Mouse (Mus musculus) heart, embryonic 10.5 days (tissue): ENCODE measurements around the gene Rtf1. TPM values are rescaled to one million over a fixed set of nuclear protein-coding genes. Genes with fewer than 3 reads are reported as not detected.
A peak's percentile ranks its signal among the peaks of the same experiment; 100 is the strongest.

Experiments
- DNase-seq: peaks from one replicate; pipeline ENCODE4 v3.0.0-alpha.2; 2017; ENCODE audit warnings: low spot score
- H3K27ac ChIP-seq: fragments of 300-500 bp; sonication (generic); 2 replicates; pipeline ENCODE4 v1.5.1; 2016; ENCODE audit warnings: mild to moderate bottlenecking
- H3K27me3 ChIP-seq: fragments of 300-500 bp; sonication (generic); 2 replicates; pipeline ENCODE4 v1.6.1; 2016; ENCODE audit warnings: mild to moderate bottlenecking; ENCODE audit not compliant: poor library complexity, insufficient read depth, severe bottlenecking
- H3K36me3 ChIP-seq: fragments of 300-500 bp; sonication (generic); 2 replicates; pipeline ENCODE4 v1.6.1; 2016; ENCODE audit warnings: mild to moderate bottlenecking, moderate library complexity
- H3K4me1 ChIP-seq: fragments of 300-500 bp; sonication (generic); 2 replicates; pipeline ENCODE4 v1.6.1; 2016; ENCODE audit warnings: mild to moderate bottlenecking
- H3K4me3 ChIP-seq: fragments of 300-500 bp; sonication (generic); 2 replicates; pipeline ENCODE4 v1.5.1; 2016; ENCODE audit warnings: mild to moderate bottlenecking, moderate library complexity
- H3K9me3 ChIP-seq: fragments of 300-500 bp; sonication (generic); 2 replicates; pipeline ENCODE4 v1.6.1; 2016; ENCODE audit warnings: mild to moderate bottlenecking, moderate library complexity
- WGBS: fragments of 180-500 bp; shearing (Covaris S2); methylation state at CpG from one replicate; pipeline ENCODE4 v1.1.7; 2016; 5-methylcytosine and 5-hydroxymethylcytosine counted together
- polyA plus RNA-seq: library from polyadenylated mRNA; unstranded; fragments of >200 nt; fragmentation: Nextera tagmentation; extraction: Ambion mirVana; gene quantifications from 2 replicates; pipeline ENCODE4 v1.2.1, GENCODE M21; 2016

The Rtf1 gene
- polyA plus RNA-seq, 1 experiment from 2014 or later: 37.4 TPM

DNA sequence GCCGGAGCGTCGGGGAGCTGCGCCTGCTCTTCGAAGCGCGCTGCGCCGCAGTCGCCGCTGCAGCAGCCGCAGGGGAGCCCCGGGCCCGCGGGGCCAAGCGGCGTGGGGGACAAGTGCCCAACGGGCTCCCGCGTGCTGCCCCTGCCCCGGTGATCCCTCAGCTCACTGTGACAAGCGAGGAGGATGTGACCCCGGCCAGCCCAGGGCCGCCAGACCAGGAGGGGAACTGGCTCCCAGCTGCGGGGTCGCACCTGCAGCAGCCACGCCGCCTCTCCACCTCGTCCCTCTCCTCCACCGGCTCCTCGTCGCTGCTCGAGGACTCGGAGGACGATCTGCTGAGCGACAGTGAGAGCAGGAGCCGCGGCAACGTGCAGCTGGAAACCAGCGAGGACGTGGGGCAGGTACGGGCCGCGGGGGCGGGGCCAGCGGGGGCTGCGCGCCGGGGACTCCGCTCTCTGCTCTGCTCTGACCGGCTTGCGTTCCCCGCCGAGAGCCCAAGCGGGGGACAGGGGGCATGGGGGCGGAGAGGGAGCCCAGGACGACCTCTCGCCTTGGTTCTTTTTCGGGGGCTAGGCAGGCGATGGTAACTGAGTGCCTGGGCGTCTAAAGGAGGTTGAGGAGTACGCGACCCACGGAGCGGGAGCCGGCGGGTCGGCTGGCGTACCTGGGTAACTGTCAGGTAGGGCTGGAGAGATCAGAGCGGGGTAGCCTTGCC, 67.8 kb downstream of the Rtf1 start:
- peaks cover 60% of the 10 kb centered on the region for H3K27me3 ChIP-seq
- H3K27ac ChIP-seq: peak overlapping the region; percentile 95
- under 1% methylated on average over 67 of the region's 70 CpGs for WGBS

DNA sequence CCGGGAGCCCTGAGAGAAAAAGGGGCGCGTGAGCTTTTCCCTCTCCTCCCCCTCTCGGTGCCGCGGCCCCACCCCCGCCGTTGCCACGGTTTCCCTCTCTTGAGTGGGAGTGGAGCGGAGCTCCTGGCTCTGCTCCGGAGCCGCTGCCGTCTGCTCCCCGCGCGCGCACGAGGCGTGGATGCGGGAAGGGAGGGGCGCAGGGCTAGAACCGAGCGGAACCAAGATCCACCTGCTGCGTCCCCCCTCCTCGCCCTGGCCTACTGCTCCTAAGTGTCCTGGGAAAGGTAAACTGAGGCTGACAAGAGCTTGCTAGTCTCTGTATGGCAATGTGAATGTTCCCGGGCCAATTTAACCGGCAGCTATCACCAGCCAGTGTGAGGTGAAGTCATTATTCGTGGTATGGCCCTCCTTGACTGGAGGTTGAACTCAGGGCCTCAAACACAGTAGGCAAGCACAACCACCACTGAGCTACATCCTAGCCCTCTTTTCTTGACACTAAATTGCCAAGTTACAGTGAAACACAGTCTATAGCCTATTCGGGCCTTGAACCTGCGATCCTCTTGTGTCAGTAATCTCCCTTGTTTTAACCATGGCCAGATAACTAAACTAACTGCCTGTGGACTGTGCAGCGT, 68.4 kb downstream of the Rtf1 start:
- Histone ChIP-seq H3K27ac (peak overlapping the region; percentile 72), H3K27me3 (peaks cover 61% of the 10 kb centered on the region), H3K4me1 (peaks cover 51% of the 10 kb centered on the region), H3K4me3 (peak overlapping the region; percentile 77), H3K9me3 (no peaks in the 10 kb centered on the region), H3K36me3 (no peaks in the 10 kb centered on the region)
- WGBS: 8% methylated on average over 31 of the region's 31 CpGs
- no peak for DNase-seq

More for the DNA sequence above, 67.8 kb downstream of the Rtf1 start:
- peaks cover 51% of the 10 kb centered on the region for H3K4me1 ChIP-seq
- H3K9me3 ChIP-seq: no peaks in the 10 kb centered on the region
- peak overlapping the region; percentile 77 for H3K4me3 ChIP-seq
- no peaks in the 10 kb centered on the region for H3K36me3 ChIP-seq
- no peak for DNase-seq

DNA sequence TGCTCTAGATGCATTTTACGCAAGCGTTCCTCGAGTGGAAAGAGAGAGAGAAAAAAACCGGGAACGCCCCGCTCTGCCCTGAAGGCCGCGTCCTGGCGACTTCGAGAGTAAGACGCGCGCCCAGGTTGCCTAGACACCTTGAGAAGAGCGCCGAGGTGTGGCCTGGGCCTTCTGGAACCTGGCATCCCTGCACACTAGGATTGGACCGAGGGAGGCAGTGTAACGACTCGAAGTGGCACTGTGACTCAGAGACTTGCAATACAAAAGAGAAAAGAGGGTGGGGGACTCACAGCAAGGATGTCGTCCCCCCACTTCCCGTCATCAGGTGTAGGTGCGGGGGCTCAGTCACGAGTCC, 68.9 kb downstream of the Rtf1 start:
- no peak for DNase-seq
- peaks cover 58% of the 10 kb centered on the region for H3K27me3 ChIP-seq
- peaks cover 51% of the 10 kb centered on the region for H3K4me1 ChIP-seq
- H3K4me3 ChIP-seq: peak overlapping the region; percentile 77
- WGBS: 5% methylated on average over 22 of the region's 22 CpGs
- H3K27ac ChIP-seq: peak overlapping the region; percentile 75
- no peaks in the 10 kb centered on the region for H3K36me3 ChIP-seq
- no peaks in the 10 kb centered on the region for H3K9me3 ChIP-seq

DNA sequence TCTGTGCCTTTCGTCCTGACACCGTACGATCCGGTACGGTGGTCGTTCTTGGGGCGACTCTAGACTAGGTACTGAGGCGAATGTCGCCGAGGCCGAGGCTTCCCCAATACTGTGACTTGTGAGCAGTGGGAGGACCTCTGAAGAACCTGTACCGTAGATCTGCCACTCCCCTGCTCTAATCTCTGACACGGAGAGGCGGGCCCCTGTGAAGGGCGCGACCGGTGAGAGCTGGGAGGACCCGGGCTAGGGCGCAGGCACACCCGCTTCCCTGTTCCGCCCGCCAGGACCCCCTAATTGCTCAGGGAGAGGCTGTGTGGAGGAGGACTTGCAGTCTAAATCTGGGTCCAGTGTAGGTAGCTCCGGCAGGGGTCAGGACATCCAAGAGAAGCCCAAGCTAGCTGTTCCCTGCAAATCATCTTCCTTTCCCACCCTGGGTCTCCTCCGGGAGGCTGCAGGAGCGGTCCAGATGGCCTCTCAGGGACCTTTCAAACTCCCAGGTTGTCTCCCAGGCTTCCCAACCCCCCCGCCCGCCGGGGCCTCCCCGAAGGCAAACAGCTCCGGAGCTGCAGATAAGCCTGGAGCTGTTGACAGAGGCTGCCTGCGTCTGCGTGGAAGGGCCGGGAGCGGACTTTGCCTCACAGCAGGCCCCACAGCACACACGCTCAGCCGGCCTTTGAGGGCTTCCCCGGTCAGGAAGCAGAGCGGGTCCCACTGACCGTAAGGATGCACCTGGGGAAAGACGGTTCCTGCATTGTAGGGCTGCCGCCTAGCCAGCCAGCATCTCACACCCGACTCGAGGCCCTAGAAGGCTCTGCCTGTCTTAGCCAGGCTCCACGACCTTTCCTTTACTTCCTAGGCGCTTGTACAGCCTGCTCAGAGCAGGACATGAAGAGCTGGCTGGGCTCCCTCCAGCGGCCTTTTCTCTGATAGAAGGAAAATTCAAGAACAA, 69.6 kb downstream of the Rtf1 start:
- H3K27ac ChIP-seq: peak overlapping the region; percentile 75
- peak; percentile 92 for DNase-seq
- H3K4me1 ChIP-seq: peaks cover 51% of the 10 kb centered on the region
- no peaks in the 10 kb centered on the region for H3K9me3 ChIP-seq
- H3K36me3 ChIP-seq: no peaks in the 10 kb centered on the region
- H3K4me3 ChIP-seq: peak overlapping the region; percentile 77
- H3K27me3 ChIP-seq: peaks cover 58% of the 10 kb centered on the region
- 1% methylated on average over 46 of the region's 46 CpGs for WGBS

DNA sequence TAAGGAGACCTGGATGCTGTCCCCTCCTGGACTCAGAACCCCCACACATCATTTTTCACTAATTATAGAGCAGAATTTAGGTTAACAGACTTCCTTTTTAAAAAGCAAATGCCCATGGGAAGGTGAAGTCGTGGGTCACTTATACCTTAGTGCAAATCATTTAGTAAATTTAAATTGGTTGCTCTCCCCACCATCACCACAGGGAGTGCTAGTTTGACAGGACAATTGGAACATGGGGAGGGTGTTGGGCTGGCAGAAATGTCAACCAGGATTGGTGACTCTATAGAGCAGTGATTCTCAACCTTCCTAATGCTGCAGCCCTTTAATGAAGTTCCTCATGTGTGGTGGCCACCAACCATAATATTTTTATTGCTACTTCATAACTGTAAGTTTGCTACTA, 70.4 kb downstream of the Rtf1 start:
- no peak overlapping the region for H3K27ac ChIP-seq
- H3K36me3 ChIP-seq: no peaks in the 10 kb centered on the region
- no peak overlapping the region for H3K4me3 ChIP-seq
- peaks cover 66% of the 10 kb centered on the region for H3K27me3 ChIP-seq
- H3K9me3 ChIP-seq: no peaks in the 10 kb centered on the region
- peaks cover 50% of the 10 kb centered on the region for H3K4me1 ChIP-seq
- WGBS: 3% methylated on average over 1 of the region's 1 CpGs
- no peak for DNase-seq

DNA sequence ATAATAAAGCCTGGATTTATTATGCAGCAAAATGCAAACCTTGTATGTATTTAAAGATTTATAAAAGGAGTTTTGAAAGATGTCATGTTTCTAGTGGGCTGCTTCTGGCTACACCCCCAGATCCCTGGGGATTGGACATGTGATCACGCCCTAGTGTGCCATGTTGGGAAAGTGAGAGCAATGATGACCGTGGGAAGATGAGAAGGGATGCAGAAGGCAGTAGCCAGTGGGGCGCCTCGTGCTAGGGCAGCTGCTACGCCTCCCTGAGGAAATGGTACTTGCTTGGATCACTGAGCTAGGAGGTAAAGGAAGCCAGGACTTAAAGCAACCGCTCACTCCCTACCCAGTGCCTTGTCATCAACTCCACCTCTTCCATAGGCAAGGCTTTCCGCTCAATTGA, 72.7 kb downstream of the Rtf1 start:
- Histone ChIP-seq H3K36me3 (peaks cover 4% of the 10 kb centered on the region; the same call in 1 of the 2 replicates), H3K4me3 (no peak overlapping the region), H3K9me3 (no peaks in the 10 kb centered on the region), H3K27ac (no peak overlapping the region), H3K27me3 (peaks cover 85% of the 10 kb centered on the region), H3K4me1 (peaks cover 27% of the 10 kb centered on the region)
- WGBS: 68% methylated on average over 7 of the region's 7 CpGs
- no peak for DNase-seq

DNA sequence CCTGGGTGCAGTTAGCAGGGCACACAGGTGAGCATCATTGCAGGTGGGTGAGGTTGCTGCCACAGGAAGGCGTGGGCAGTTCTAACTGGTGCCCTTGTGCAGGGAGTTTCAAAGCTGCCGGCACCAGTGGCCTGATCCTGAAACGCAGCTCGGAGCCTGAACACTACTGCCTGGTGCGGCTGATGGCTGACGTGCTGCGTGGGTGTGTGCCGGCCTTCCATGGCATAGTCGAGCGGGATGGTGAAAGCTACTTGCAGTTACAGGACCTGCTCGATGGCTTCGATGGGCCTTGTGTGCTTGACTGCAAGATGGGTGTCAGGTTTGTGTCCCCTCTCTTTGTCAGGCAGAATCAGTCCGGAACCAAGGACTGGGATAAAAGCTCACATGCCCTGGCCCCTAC, 74.4 kb downstream of the Rtf1 start:
- WGBS: 63% methylated on average over 13 of the region's 13 CpGs
- Histone ChIP-seq H3K27ac (no peak overlapping the region), H3K9me3 (no peaks in the 10 kb centered on the region), H3K4me3 (no peak overlapping the region), H3K27me3 (peaks cover 84% of the 10 kb centered on the region), H3K36me3 (peaks cover 4% of the 10 kb centered on the region; the same call in 1 of the 2 replicates), H3K4me1 (peaks cover 11% of the 10 kb centered on the region)
- DNase-seq: no peak

DNA sequence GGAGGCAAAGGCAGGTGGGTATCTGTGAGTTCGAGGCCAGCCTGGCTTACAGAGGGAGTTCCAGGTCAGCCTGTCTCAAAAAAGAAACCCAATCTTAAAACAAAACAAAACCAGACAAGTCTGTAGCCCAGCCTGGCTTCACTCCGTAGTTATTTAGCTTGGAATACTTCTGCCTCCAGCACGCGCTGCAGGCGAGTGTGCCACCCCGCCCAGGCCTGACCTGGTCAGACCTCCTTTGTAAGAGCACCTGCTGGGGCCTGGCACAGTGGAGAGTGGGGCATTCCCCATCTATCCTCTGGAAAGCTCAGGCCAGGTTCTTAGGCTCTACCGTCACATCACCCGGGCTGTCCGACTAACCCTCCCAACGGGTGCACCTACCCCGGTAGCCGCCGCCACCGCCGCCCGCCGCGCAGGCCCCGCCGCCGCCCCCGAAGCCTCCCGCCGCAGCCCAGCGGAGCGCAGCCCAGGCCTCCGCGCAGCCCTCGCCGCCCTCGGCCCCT, 82.8 kb downstream of the Rtf1 start:
- peak overlapping the region; percentile 39 for H3K27ac ChIP-seq
- DNase-seq: no peak

DNA sequence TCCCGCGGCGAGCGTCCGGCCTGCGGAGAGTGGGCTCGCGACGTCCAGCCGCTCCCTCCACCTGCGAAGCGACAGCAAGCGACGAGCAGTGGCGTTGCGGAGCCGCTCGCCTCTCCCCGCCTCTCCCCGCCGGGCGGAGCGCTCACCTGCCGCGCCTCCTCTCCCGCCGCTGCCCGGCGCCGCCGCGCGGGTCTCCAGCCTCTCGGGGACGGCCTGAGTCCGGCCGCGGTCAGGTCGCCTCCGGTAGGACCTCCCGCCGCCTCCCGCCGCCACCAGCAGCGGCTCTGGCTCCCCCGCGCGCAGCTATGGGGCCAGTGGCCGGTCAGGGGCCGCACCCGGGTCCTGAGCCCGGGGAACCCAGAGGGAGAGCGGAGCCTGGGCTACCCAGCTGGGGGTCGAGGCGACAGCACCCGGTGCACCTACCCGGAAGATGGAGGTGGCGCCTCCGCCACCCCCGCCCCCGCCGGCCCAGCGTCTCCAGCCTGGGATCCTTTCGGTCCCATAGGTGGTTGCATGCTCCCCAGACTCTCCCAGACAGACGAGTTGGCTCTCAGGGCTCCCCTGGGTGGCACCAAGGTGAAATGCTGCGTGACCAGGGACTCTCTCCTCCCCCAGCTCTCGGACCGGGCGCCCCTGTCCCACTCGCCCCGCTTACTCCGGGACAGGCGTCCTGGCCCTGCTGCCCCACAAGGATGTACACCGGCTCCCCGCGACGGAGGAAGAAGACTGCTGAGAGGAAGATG, 83.4 kb downstream of the Rtf1 start:
- Histone ChIP-seq H3K36me3 (no peaks in the 10 kb centered on the region), H3K27me3 (peaks cover 88% of the 10 kb centered on the region), H3K27ac (peak overlapping the region; percentile 39), H3K4me1 (peaks cover 25% of the 10 kb centered on the region), H3K9me3 (no peaks in the 10 kb centered on the region), H3K4me3 (peak overlapping the region; percentile 79)
- no peak for DNase-seq
- WGBS: 1% methylated on average over 70 of the region's 77 CpGs

More for the DNA sequence above, 82.8 kb downstream of the Rtf1 start:
- Histone ChIP-seq H3K36me3 (no peaks in the 10 kb centered on the region), H3K4me1 (peaks cover 25% of the 10 kb centered on the region), H3K9me3 (no peaks in the 10 kb centered on the region), H3K4me3 (peak overlapping the region; percentile 79), H3K27me3 (peaks cover 94% of the 10 kb centered on the region)
- 2% methylated on average over 31 of the region's 31 CpGs for WGBS

DNA sequence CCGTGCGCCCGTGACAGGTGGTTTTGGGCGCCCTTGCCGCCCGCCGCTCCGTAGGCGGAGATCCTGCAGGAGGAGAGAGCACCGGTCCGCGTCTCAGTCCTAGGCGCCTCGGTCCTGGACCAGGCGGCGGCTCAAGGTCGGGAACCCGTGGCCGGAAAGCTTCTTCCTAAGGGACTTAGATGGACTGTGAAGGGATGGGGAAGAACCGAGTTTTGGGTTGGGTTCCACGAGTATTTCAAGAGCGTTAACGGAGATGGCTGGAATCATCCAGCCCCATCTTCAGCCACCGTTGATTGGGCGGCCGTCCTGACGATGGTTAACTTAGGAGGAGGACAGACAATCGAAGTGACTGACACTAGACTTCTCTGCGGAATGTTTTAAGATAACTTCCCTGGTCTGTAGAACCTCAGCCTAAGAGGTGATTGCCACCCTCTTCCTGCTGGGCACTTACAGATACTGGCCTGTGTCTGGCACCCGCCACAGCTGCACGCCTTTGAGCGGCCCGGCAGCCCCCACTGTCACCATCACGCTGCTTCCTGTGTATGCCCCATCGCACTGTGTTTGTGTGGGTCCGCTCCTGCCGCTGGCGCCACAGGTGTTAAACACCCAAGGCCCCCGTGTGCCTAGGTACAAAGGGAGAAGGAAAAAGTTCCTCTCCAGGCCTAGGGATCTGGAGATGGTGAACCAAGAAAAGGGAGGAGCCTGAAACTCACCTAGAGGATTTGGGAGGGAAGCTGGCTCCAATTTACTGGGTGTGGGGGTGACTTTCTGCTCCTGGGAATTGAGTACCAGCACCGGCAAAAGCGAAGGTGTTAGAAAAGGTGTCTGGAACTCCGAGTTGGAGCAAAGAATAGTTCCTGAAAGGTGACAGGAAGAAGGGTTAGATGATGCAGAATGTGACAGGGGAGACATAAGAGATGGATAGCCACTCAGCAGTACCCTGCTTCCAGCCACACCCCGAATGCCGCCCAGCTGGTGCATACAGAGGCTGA, 84.3 kb downstream of the Rtf1 start:
- no peak for DNase-seq
- WGBS: 4% methylated on average over 44 of the region's 44 CpGs
- H3K36me3 ChIP-seq: peaks cover 9% of the 10 kb centered on the region

DNA sequence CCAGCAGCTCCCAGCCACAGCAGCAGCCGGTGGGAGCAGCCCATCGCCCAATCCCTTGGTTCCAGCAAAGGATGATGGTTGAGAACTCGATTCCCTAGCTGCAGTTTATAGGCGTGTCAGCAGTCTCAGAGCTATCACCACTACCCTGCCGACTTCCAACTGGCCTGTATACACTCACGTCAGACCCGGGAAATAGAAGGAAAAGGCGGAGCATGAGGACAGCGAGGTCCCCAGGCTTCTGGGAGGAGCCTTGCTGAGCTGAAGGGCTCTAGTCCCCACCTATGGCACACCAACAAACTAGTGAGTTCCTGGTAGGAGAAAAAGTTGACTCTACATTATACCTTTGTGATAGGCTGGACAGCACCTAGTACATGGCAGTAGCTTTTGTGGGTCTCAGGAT, 85.4 kb downstream of the Rtf1 start, which contains the start of gene Ltk:
TSS of gene Ltk (minus strand) at position 181 of the 400 bp plus-strand sequence.
- Histone ChIP-seq H3K4me1 (peaks cover 28% of the 10 kb centered on the region), H3K27ac (no peak within 1 kb of the TSS), H3K36me3 (peaks cover 19% of the 10 kb centered on the region), H3K9me3 (no peaks in the 10 kb centered on the region), H3K4me3 (peak within 1 kb of the TSS; percentile 79), H3K27me3 (peaks cover 68% of the 10 kb centered on the region)
- DNase-seq: no peak
- 12% methylated on average over 9 of the region's 9 CpGs for WGBS

More for the DNA sequence above, 84.3 kb downstream of the Rtf1 start:
- Histone ChIP-seq H3K9me3 (no peaks in the 10 kb centered on the region), H3K4me3 (peak overlapping the region; percentile 79), H3K27me3 (peaks cover 79% of the 10 kb centered on the region), H3K4me1 (peaks cover 26% of the 10 kb centered on the region), H3K27ac (peak overlapping the region; percentile 39)
